Mouse (Mus musculus): ENCODE results near the gene Fbxl8.

GRCm38 (mm10) chr8:105270101-105270915, 5.9 kb downstream of the Fbxl8 start:
- TF ChIP-seq CTCF (IDR thresholded peaks at IDR 0.05; ENCODE audit: control insufficient read depth, insufficient read depth, insufficient replicate concordance, low read depth, low read length), result no peak
- no peak for TF ChIP-seq POLR2A (IDR thresholded peaks at IDR 0.05; ENCODE audit: control insufficient read depth, low read depth, low read length)

All from testis, adult 2 months (tissue).